Mouse (Mus musculus) lung, embryonic 16.5 days (tissue): ENCODE data around the gene Socs2. TPM values are rescaled to one million over a fixed set of nuclear protein-coding genes. Genes with fewer than 3 reads are reported as not detected.
A peak's percentile ranks its signal among the peaks of the same experiment; 100 is the strongest.
"Not testable (repeated sequence)": the region's sequence is repeated elsewhere in the genome, so short reads cannot be mapped to it uniquely, and the experiment has no call there.

Experiments used
- ATAC-seq: fragments of 200-750 bp; cut with Nextera tagmentation; 2 replicates; pipeline ENCODE4 v1.8.0; 2017; ENCODE audit warnings: low read depth, mild to moderate bottlenecking, moderate library complexity
- H3K27ac ChIP-seq: fragments of 300-500 bp; sonication (generic); 2 replicates; pipeline ENCODE4 v1.5.1; 2014; ENCODE audit warnings: mild to moderate bottlenecking, control low read depth, low read length
- H3K27me3 ChIP-seq: fragments of 300-500 bp; sonication (generic); 2 replicates; pipeline ENCODE4 v1.6.1; 2014; ENCODE audit warnings: low read depth, low read length, mixed read lengths; ENCODE audit not compliant: control insufficient read depth, insufficient read depth
- H3K36me3 ChIP-seq: fragments of 300-500 bp; sonication (generic); 2 replicates; pipeline ENCODE4 v1.6.1; 2014; ENCODE audit warnings: low read length; ENCODE audit not compliant: control insufficient read depth, insufficient read depth
- H3K4me1 ChIP-seq: fragments of 300-500 bp; sonication (generic); replicated peaks from 2 replicates; pipeline ENCODE4 v1.6.1; 2014; ENCODE audit warnings: low read length, mixed read lengths; ENCODE audit not compliant: control insufficient read depth, insufficient read depth
- H3K4me2 ChIP-seq: fragments of 300-500 bp; sonication (generic); 2 replicates; pipeline ENCODE4 v1.6.1; 2014; ENCODE audit warnings: low read depth, low read length, control low read depth
- H3K4me3 ChIP-seq: fragments of 300-500 bp; sonication (generic); 2 replicates; pipeline ENCODE4 v1.5.1; 2014; ENCODE audit warnings: mild to moderate bottlenecking, low read length, control low read depth
- H3K9ac ChIP-seq: fragments of 300-500 bp; sonication (generic); 2 replicates; pipeline ENCODE4 v1.6.1; 2014; ENCODE audit warnings: low read length, control low read depth
- H3K9me3 ChIP-seq: fragments of 300-500 bp; sonication (generic); 2 replicates; pipeline ENCODE4 v1.6.1; 2016; ENCODE audit warnings: low read length; ENCODE audit not compliant: control insufficient read depth
- WGBS: fragments of 180-500 bp; shearing (Covaris S2); extraction: QIAGEN DNeasy Blood & Tissue Kit; methylation state at CpG from one replicate; pipeline ENCODE4 v1.1.7; 2014; 5-methylcytosine and 5-hydroxymethylcytosine counted together
- polyA plus RNA-seq: library from polyadenylated mRNA; unstranded; fragments of >200 nt; fragmentation: Nextera tagmentation; extraction: Ambion mirVana; gene quantifications from 2 replicates; pipeline ENCODE4 v1.2.1, GENCODE M21; 2015

Gene Socs2
- polyA plus RNA-seq, 1 experiment from 2014 or later, result 90.3 TPM

GRCm38 (mm10) chr10:95399689-95400354, 17.2 kb downstream of the Socs2 start:
- peaks cover 33% of the 10 kb centered on the region for H3K4me1 ChIP-seq
- H3K4me2 ChIP-seq, result peak overlapping the region; percentile 75; the same call in 1 of the 2 replicates
- H3K9me3 ChIP-seq, result no peaks in the 10 kb centered on the region
- peak; percentile 72 for ATAC-seq
- 19% methylated on average over 13 of the region's 13 CpGs for WGBS
- H3K27ac ChIP-seq, result peak overlapping the region; percentile 73
- H3K4me3 ChIP-seq, result no peak overlapping the region
- no peak overlapping the region for H3K9ac ChIP-seq
- H3K36me3 ChIP-seq, result no peaks in the 10 kb centered on the region
- H3K27me3 ChIP-seq, result no peaks in the 10 kb centered on the region

DNA sequence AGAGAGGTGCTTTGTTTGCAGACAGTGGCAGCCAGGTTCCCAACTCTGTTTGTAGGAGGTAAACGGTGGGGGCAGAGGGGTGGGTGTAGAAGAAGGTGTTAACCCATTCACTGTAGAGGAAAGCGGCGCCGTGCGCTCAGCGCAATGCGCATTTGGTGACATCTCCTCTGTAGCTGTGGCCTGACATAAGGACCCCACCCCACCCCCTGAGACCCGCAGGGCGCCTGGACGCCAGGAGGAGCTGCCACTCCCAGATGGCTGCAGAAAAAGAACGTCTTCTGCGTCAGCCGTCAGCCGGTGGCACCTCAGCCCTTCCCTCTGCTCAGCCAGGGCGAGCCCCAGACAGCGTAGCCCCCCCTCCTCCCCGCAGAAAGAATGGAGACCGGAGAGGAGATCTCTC, 18.5 kb downstream of the Socs2 start:
- no peaks in the 10 kb centered on the region for H3K36me3 ChIP-seq
- H3K27ac ChIP-seq, result peak overlapping the region; percentile 73
- WGBS, result 7% methylated on average over 18 of the region's 18 CpGs
- H3K4me1 ChIP-seq, result peaks cover 37% of the 10 kb centered on the region
- H3K9ac ChIP-seq, result peak overlapping the region; percentile 61
- ATAC-seq, result peak; percentile 61
- peak overlapping the region; percentile 38 for H3K4me3 ChIP-seq
- H3K27me3 ChIP-seq, result no peaks in the 10 kb centered on the region
- peak overlapping the region; percentile 75 for H3K4me2 ChIP-seq
- no peaks in the 10 kb centered on the region for H3K9me3 ChIP-seq

- H3K4me1 ChIP-seq, result peaks cover 37% of the 10 kb centered on the region
- H3K4me3 ChIP-seq, result no peak overlapping the region
- no peaks in the 10 kb centered on the region for H3K9me3 ChIP-seq
- H3K4me2 ChIP-seq, result no peak overlapping the region
- H3K27me3 ChIP-seq, result no peaks in the 10 kb centered on the region
- no peaks in the 10 kb centered on the region for H3K36me3 ChIP-seq
- WGBS, result 63% methylated on average over 7 of the region's 7 CpGs
- no peak overlapping the region for H3K9ac ChIP-seq
- ATAC-seq, result no peak
- no peak overlapping the region for H3K27ac ChIP-seq
These were observed 19.7 kb downstream of the Socs2 start for GRCm38 (mm10) chr10:95397191-95397835.

DNA sequence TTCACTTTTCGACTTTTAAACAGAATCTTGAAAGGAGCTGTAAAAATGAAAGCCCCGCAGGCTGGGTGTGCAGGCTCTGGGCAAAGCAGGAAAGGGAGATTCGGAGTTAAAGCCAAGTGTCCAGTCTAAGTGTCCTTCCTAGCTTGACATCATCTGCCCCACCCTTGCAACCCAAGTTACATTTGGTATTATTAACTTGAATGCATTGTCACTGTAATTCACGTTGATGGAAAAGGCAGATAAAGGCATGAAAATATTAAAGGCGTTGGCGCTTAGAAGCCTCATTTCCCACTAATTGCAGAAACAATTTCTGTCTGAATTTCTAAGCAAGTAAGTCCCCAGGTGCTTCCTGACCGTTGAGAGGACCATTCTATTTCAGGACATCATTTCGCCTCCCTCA, 20.6 kb downstream of the Socs2 start:
- H3K9ac ChIP-seq, result no peak overlapping the region
- WGBS, result 61% methylated on average over 8 of the region's 8 CpGs
- no peak overlapping the region for H3K4me3 ChIP-seq
- no peaks in the 10 kb centered on the region for H3K27me3 ChIP-seq
- H3K27ac ChIP-seq, result no peak overlapping the region
- no peaks in the 10 kb centered on the region for H3K36me3 ChIP-seq
- peaks cover 37% of the 10 kb centered on the region for H3K4me1 ChIP-seq
- H3K4me2 ChIP-seq, result no peak overlapping the region
- no peaks in the 10 kb centered on the region for H3K9me3 ChIP-seq
- no peak for ATAC-seq

DNA sequence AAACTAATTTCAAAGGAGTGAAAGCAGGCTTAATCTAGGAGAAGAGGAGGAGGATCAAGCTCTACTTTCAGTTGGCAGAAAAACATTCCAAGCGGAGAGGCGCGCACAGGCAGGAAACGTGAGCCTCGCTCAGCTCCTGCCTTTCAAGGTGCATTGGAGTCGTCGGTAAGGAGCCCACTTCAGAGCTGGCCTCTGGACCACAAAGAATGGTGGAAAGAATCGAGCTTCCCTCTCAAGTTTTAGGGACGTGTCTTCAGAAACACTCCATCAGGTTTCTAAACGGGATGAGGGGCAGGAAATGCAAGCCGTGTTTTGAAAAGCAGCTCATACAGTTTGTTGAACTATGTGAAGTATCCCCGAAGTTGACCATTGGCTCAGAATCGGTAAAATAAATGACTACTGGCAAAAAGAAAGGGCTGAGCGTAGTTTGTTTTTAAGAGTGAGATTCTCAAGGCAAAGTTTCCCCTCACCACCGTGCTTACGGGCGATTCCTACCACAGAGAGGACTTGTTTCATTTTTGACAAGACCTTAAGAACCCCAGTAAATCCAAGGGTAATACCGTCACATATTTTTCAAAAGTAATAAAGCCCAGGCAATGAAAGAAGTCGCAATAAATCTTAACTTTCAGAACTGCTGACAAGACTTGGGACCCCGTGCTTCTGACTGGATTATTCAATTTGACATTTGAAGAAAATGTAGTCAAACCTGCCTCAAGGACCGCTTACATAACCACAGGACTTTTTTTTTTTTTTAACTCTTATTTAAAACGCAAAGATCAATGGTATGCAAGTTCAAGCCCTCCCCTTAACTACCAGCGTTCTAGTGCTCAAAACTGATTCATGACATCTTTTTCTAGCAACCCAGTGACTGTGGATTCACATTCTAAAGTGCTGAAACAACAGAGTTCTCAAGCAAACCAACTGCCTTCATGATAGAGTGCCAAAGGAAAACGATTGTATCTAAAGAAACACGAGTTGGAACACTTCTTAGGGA, 21.9 kb downstream of the Socs2 start:
- Histone ChIP-seq H3K27me3 (no peaks in the 10 kb centered on the region), H3K9ac (peak overlapping the region; percentile 54), H3K9me3 (no peaks in the 10 kb centered on the region), H3K4me2 (peak overlapping the region; percentile 63), H3K4me1 (peaks cover 37% of the 10 kb centered on the region), H3K4me3 (peak overlapping the region; percentile 40), H3K36me3 (no peaks in the 10 kb centered on the region), H3K27ac (peak overlapping the region; percentile 77)
- ATAC-seq, result peak; percentile 42; the same call in 1 of the 2 replicates
- 17% methylated on average over 25 of the region's 25 CpGs for WGBS

- H3K27me3 ChIP-seq, result no peaks in the 10 kb centered on the region
- H3K4me3 ChIP-seq, result no peak overlapping the region
- ATAC-seq, result no peak
- peaks cover 31% of the 10 kb centered on the region for H3K4me1 ChIP-seq
- no peak overlapping the region for H3K27ac ChIP-seq
- no peaks in the 10 kb centered on the region for H3K36me3 ChIP-seq
- 74% methylated on average over 8 of the region's 8 CpGs for WGBS
- no peak overlapping the region for H3K4me2 ChIP-seq
- H3K9ac ChIP-seq, result no peak overlapping the region
- no peaks in the 10 kb centered on the region for H3K9me3 ChIP-seq
These were observed 24.9 kb downstream of the Socs2 start for GRCm38 (mm10) chr10:95392073-95392472.

- no peaks in the 10 kb centered on the region for H3K9me3 ChIP-seq
- ATAC-seq, result no peak
- H3K4me2 ChIP-seq, result no peak overlapping the region
- no peak overlapping the region for H3K9ac ChIP-seq
- no peaks in the 10 kb centered on the region for H3K27me3 ChIP-seq
- WGBS, result 89% methylated on average over 9 of the region's 9 CpGs
- H3K27ac ChIP-seq, result no peak overlapping the region
- no peak overlapping the region for H3K4me3 ChIP-seq
- no peaks in the 10 kb centered on the region for H3K36me3 ChIP-seq
- H3K4me1 ChIP-seq, result peaks cover 26% of the 10 kb centered on the region
These were observed 26.1 kb downstream of the Socs2 start for GRCm38 (mm10) chr10:95390871-95391270.

DNA sequence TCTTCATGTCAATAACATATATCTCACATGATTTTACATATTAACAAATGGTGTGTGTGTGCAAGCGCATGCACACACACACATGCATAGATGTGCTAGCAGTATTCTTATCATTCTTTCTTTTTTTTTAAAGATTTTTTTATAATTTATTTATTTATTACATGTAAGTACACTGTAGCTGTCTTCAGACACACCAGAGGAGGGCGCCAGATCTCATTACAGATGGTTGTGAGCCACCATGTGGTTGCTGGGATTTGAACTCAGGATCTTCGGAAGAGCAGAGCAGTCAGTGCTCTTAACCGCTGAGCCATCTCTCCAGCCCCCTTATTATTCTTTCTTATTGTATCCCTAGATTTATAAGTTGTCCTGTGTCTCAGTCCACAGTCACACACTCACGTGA, 27.2 kb downstream of the Socs2 start:
- H3K9ac ChIP-seq, result not testable (repeated sequence)

More for the DNA sequence above, 27.2 kb downstream of the Socs2 start:
- H3K9me3 ChIP-seq, ATAC-seq, H3K27ac ChIP-seq, H3K4me2 ChIP-seq, H3K4me3 ChIP-seq, H3K27me3 ChIP-seq, H3K36me3 ChIP-seq: not testable (repeated sequence)
- peaks cover 28% of the 10 kb centered on the region for H3K4me1 ChIP-seq
- WGBS, result 90% methylated on average over 5 of the region's 5 CpGs
